Mouse (Mus musculus): ENCODE data around the gene Crebl2.
A peak's percentile ranks its signal among the peaks of the same experiment; 100 is the strongest.

Crebl2 gene

DNA sequence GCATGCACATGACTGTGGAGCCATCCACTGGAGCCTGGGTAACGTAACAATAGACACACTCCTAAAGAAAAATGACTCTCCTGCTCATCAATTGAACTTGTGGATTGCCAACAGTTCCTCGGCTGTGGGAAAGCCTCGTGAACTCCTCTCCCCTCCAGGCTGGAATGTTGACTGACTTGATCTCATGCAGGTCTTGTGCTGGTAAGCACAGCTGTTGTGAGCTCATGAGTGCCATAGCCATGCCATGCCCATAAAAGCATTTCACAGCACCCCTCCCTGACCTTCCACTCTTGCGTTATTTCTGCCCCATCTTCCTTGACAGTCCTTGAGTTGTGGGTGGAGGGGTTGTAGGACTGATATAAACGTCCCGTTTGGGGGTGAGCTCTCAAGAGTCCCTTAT, 9.5 kb upstream of the Crebl2 start:
- DNase-seq (ENCODE audit: low spot score): no peak

- DNase-seq (ENCODE audit: low spot score): no peak
These were observed 7.1 kb upstream of the Crebl2 start for GRCm38 (mm10) chr6:134822844-134823243.

DNA sequence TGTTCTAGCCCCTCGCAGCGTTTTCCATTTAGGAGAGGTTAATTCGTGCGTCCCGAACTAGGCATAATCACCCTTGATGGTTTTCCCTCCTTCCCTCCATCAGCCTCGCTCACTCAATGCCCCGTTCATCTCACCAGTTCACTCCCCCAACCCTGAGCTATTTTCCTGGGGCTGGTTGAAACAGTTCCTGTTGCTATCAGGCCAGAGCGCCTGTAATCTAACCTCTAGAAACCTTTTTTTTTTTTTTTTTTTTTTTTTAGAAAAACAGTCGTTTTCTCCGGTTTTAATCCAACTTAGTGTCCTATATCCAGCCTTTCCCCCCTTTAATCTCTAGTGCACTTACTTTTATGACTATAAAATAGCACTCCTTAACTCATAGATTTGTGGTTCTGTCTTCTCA, 822 bp downstream of the Crebl2 start:
- DNase-seq (ENCODE audit: low spot score): no peak

DNA sequence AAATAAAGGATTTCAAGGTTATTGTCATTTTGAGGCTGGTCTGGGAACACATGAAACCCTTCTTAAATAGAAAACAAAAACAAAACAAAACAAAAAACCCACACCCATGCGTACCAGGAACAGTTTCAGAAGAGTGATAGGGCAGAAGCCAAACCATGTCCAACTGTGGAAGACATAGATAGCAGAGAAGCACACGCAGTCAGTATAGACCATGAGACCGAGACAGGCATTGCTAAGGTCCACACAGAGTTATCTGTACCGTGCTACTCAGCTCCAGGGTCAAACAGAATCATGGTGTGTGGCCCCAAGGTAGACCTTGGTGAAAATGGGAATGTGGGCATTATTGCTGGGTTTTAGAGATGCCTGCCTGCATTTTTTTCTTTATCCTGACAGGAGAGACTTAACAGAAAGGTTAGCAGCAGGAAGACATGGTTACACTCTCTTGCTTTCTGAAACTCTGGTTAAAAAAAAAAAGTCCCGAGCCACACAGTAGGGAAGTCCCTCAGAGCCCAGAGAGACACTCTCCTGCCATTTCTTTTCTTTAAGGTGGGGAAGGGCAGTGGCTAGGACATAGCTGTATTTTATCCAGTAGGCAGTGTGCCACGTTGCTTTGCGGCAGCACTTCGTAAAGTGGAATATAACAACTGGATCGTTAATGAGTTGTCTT, 4.8 kb downstream of the Crebl2 start:
- DNase-seq (ENCODE audit: low spot score): no peak

- DNase-seq (ENCODE audit: low spot score): no peak
These were observed 8.2 kb downstream of the Crebl2 start for GRCm38 (mm10) chr6:134838111-134838510.

- no peak for DNase-seq (ENCODE audit: low spot score)
These were observed 10.4 kb downstream of the Crebl2 start for GRCm38 (mm10) chr6:134840346-134840745.

DNA sequence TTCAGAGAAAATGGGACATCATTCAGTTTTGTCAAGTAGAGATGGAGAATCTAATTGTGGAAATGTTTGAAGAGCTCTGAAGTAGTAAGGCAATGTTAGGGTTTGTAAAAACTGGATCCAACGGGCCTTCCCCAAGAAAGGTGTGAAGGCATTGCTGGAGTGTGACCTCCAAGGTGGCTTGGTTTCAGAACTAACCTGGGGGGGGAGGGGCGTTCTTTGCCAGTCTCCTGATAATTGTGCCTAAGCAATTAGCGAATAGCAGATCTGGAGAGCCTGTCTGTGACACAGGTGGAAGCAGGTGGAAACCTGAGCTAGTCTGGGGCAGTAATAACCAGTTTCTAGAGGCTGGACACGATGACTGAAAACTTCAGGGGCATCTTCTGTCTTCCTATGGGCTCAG, 15.8 kb downstream of the Crebl2 start:
- DNase-seq (ENCODE audit: low spot score): no peak

DNA sequence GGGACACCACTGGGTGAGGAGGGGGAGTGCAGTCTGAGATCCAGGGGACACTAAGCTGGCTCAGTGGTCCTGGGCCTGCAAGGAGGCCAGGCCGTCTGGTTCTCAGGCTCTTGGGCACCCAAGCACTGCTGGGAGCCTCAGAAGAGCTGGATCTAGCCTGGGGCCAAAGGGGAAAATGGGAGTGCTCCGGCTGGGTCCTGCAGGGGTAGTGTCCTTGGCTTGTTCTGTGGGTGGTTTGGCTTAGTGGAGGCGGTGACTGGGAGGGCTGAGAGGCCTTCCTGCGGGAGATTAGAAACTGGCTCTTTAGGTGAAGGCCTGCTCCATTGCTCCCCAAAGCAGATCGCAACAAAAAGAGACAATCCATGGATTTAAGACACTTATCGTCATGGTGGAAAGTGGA, 16.4 kb downstream of the Crebl2 start:
- DNase-seq (ENCODE audit: low spot score): no peak

GRCm38 (mm10) chr6:134847550-134847949, 17.6 kb downstream of the Crebl2 start:
- no peak for DNase-seq (ENCODE audit: low spot score)

DNA sequence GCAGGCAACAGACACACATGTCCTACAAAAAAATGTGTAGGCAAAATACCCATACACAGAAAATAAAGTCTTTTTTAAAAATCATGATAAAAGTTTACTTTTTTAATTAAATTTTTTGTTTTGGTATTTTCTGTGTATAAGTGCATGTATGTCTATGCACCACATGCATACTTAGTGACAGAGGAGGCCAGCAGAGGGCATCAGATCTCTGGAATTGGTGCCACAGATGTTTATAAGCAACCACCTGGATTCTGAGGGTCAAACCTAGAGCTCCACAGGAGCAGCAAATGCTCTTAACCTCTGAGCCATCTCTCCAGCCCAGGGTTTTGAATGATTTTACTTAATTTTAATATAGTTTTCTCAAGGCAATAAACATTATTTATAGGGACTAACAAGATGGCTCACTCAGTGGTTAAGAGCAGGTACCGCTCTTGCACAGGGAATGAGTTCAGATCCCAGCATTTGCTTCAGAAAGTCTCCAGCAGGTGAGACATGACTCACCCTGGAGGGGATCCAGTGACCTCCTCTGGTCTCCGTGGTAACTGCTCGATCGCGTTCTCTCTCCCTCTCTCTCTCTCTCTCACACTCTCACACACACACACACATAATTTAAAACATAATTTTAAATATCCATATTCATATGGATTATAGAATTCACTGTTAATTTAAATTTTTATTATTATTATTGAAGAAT, 18.4 kb downstream of the Crebl2 start:
- DNase-seq (ENCODE audit: low spot score): no peak

DNA sequence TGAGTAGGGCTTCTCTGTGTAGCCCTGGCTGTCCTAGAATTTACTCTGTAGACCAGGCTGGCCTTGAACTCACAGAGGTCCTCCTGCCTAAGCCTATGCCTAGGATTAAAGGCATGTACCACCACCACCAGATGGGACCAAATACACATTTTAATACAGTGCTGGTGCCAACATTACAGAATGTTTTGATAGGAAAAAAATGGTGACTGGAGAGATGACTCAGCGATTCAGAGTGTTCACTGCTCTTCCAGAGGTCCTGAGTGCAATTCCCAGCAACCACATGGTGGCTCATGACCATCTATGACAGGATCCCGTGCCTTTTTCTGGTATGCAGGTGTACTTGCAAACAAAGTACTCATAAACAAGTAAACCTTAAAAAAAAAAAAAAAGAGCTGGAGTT, 19.5 kb downstream of the Crebl2 start:
- DNase-seq (ENCODE audit: low spot score): no peak

DNA sequence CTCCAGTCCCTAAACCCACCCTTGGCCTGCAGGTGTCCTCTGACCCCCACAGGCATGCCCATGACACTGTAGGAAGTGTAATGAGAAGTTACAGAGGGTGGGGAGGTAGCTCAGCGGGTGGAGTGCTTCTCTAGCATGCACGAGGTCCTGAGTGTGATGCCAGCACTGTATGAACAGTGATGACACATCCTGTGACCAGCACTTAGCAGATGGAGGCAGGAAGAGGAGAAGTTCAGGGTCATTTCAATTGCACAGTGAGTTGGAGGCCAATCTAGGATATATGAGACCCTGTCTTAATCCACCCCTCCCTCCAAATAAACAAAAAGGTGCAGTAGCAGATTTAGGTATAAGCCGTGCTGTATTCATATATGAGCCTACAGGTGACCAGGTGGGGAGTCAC, 20.0 kb downstream of the Crebl2 start:
- no peak for DNase-seq (ENCODE audit: low spot score)

GRCm38 (mm10) chr6:134854782-134855181, 24.8 kb downstream of the Crebl2 start:
- DNase-seq (ENCODE audit: low spot score): no peak

DNA sequence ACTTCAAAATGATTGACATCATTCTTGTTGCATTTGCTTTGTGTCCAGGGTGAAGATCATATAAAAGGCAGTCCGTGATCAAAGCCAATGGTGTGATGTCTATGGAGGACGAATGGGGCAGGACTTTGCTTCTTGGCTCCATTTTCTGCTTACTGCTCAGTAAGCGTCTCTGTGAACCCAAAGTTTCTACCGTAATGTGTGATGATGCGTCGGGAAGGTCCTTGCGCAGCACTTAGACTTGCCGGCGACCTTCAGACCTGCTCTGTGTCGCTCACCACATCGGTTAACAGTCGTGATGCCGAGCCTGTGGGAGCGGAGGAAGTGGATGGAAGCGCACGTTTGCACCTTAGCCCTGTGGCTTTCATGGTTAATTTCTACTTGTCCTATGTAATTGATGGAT, 26.0 kb downstream of the Crebl2 start:
- no peak for DNase-seq (ENCODE audit: low spot score)

GRCm38 (mm10) chr6:134859021-134859420, 29.1 kb downstream of the Crebl2 start:
- no peak for DNase-seq (ENCODE audit: low spot score)

DNA sequence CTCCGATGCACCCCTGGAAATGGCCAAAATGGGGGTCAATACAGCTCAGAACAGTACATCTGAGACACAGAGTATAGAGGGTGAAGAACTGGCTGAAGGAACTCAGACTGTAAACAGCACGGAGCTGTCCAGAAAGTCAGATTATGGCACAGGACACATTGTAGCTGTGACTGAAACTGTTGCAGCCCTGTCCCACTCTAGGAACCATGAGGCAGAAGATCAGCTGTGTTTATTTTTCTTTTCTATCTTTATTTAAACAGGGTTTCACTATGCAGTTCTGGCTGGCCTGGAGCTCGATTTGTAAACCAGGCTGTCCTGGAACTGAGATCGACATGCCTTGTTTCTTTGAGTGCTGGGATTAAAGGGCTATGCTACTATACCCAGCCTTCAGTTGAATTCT, 30.3 kb downstream of the Crebl2 start:
- DNase-seq (ENCODE audit: low spot score): peak; percentile 18

- DNase-seq (ENCODE audit: low spot score): no peak
These were observed 31.4 kb downstream of the Crebl2 start for GRCm38 (mm10) chr6:134861386-134861785.

- no peak for DNase-seq (ENCODE audit: low spot score)
These were observed 32.7 kb downstream of the Crebl2 start for GRCm38 (mm10) chr6:134862671-134863104.

DNA sequence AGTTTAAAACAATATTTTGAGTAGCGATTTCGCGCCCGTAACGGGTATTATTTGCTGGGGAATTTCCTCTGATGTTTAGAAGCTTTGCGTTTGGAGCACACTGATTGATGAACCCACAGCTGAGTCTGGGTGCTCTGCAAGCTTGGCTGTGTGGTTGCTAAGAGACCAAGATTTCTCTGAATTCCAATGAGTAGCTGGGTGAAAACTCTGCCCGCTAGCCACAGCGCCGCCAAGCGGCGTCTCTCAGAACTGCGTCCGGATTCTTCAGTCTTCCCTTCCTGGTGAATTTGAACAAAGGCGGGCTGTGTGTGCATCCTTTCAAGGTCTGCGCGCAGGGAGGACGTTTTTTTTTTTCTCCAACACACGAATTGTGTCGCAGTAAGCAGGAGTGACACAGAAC, 33.2 kb downstream of the Crebl2 start:
- DNase-seq (ENCODE audit: low spot score): peak; percentile 84

DNA sequence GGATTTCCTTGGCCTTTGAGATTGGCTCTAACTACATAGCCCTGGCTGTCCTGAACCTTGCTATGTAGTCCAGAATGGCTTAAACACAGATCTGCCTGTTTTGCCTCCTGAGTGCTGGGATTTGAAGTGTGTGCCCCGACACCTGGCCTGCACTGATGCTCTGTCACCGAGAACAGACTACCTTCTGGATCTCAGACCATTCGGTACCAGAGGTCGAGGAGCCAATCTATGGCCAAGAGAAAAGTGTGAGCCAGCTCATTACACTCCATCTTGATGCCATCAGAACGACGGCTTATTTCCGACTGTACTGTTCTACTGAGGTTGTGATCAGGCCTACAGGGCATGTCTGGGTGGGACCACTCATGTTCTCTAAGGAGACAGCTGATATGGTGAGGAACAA, 36.2 kb downstream of the Crebl2 start:
- DNase-seq (ENCODE audit: low spot score): no peak

- no peak for DNase-seq (ENCODE audit: low spot score)
These were observed 37.4 kb downstream of the Crebl2 start for GRCm38 (mm10) chr6:134867325-134867724.

DNA sequence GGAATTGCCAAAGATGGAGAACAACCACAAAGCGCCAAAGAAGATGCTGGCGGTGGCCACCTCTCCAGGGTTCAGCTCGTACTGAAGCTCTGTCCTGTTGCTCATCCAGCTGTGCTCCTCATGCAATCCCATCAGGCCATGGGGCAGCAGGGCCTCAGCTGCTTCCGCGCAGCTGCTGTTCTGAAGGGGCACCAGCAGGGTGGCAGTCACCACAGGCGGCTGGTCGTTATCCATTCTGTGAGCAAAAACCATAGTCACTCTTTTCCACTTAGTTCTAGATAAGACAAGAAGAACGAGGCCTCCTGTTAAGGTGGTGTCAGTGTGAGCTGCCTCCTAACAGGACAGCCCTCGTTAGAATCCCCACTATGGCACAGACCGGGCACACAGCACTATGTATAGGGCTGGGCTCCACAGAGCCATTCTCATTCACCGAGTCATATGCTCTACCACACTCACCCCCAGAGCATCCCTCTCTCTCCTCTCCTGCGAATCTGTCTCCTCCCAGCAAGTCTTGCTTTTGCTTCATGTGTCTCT, 40.3 kb downstream of the Crebl2 start:
- no peak for DNase-seq (ENCODE audit: low spot score)

DNA sequence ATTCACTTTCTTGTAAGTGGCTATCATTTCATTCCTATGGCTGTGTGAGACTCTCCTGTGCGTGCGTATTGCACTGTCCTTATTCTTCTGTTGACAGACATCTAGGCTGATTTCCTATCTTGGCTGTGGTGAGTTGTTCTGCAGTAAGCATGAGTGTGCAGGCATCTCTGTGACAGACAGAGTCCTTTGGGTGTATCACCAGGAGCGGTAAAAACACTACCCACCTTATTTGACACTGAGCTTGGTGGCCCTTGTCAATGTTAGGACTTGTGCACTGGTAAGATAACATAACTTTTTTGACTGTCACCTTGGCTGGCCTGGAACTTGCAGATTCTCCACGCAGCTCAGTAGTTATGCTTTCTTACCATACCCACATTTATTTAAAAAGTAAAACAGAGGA, 40.9 kb downstream of the Crebl2 start:
- no peak for DNase-seq (ENCODE audit: low spot score)

DNA sequence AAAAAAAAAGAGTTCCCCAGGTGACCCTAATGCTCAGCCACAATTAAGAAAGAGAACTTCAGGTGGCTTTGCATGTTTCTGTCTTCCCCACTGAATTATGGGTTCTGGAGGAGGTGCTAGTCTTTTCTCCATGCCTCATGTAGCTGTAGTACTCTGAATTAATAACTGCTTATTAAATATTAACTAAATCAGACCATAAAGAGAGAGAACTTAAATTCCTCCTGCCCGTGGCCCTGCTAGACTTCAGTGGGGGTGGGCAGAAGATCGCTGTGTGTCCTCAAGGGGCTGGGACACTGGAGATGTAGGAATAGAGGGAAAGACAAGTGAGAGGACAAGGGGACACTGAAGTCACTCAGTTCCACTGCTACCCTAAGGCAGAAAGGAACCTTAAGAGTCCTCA, 42.3 kb downstream of the Crebl2 start:
- DNase-seq (ENCODE audit: low spot score): no peak

Data from yolk sac, embryonic 10.5 days (tissue).